Mouse (Mus musculus) cortical plate, adult 2 months (tissue): ENCODE measurements around the gene Tppp3.

Experiments
- CTCF ChIP-seq: fragments of 200-500 bp; IDR thresholded peaks from 2 replicates; pipeline ENCODE4 v1.5.1; 2011; ENCODE audit warnings: mild to moderate bottlenecking, control low read depth, low read length; ENCODE audit not compliant: insufficient read depth; ENCODE audit errors: extremely low read depth
- POLR2A ChIP-seq: fragments of 200-500 bp; IDR thresholded peaks from 2 replicates; pipeline ENCODE4 v1.6.1; 2011; ENCODE audit warnings: mild to moderate bottlenecking, low read length, control low read depth; ENCODE audit not compliant: insufficient read depth; ENCODE audit errors: extremely low read depth

- TF ChIP-seq POLR2A (no peak), CTCF (no peak)
Measured at GRCm38 (mm10) chr8:105455218-105455617, 16.1 kb downstream of the Tppp3 start.
